Mouse (Mus musculus): ENCODE measurements around the gene Tns3.
A peak's percentile ranks its signal among the peaks of the same experiment; 100 is the strongest.

The Tns3 gene

GRCm38 (mm10) chr11:8664393-8664743, at the start of gene Tns3:
Tns3 (minus strand) TSS chr11:8664535.
- DNase-seq: peak; percentile 12

- no peak for DNase-seq
Observed at GRCm38 (mm10) chr11:8706246-8707041, 42.1 kb upstream of the Tns3 start.

GRCm38 (mm10) chr11:8705156-8705555, 40.8 kb upstream of the Tns3 start:
- no peak for DNase-seq

GRCm38 (mm10) chr11:8703876-8704275, 39.5 kb upstream of the Tns3 start:
- DNase-seq: no peak

GRCm38 (mm10) chr11:8702532-8702886, 38.2 kb upstream of the Tns3 start:
- DNase-seq: no peak

- DNase-seq: no peak
Observed at GRCm38 (mm10) chr11:8701845-8702531, 37.7 kb upstream of the Tns3 start.

GRCm38 (mm10) chr11:8701400-8701799, 37.1 kb upstream of the Tns3 start:
- no peak for DNase-seq

GRCm38 (mm10) chr11:8700641-8701221, 36.4 kb upstream of the Tns3 start:
- no peak for DNase-seq

GRCm38 (mm10) chr11:8699777-8700176, 35.4 kb upstream of the Tns3 start:
- DNase-seq: no peak

GRCm38 (mm10) chr11:8697670-8698069, 33.3 kb upstream of the Tns3 start:
- DNase-seq: no peak

GRCm38 (mm10) chr11:8694096-8694495, 29.8 kb upstream of the Tns3 start:
- DNase-seq: no peak

GRCm38 (mm10) chr11:8692536-8693471, 28.5 kb upstream of the Tns3 start:
- DNase-seq: no peak

GRCm38 (mm10) chr11:8692162-8692535, 27.8 kb upstream of the Tns3 start:
- no peak for DNase-seq

- DNase-seq: no peak
Observed at GRCm38 (mm10) chr11:8691605-8692004, 27.3 kb upstream of the Tns3 start.

- no peak for DNase-seq
Observed at GRCm38 (mm10) chr11:8690633-8691032, 26.3 kb upstream of the Tns3 start.

- no peak for DNase-seq
Observed at GRCm38 (mm10) chr11:8689515-8689914, 25.2 kb upstream of the Tns3 start.

GRCm38 (mm10) chr11:8688907-8689306, 24.6 kb upstream of the Tns3 start:
- no peak for DNase-seq

GRCm38 (mm10) chr11:8686501-8686900, 22.2 kb upstream of the Tns3 start:
- DNase-seq: no peak

- no peak for DNase-seq
Observed at GRCm38 (mm10) chr11:8686061-8686460, 21.7 kb upstream of the Tns3 start.

GRCm38 (mm10) chr11:8685195-8685594, 20.9 kb upstream of the Tns3 start:
- no peak for DNase-seq

GRCm38 (mm10) chr11:8684262-8684661, 19.9 kb upstream of the Tns3 start:
- DNase-seq: no peak

GRCm38 (mm10) chr11:8681356-8681755, 17.0 kb upstream of the Tns3 start:
- no peak for DNase-seq

- no peak for DNase-seq
Observed at GRCm38 (mm10) chr11:8680650-8681049, 16.3 kb upstream of the Tns3 start.
